Mouse (Mus musculus) liver, embryonic 12.5 days (tissue): ENCODE measurements around the gene Ctcf. TPM values are rescaled to one million over a fixed set of nuclear protein-coding genes. Genes with fewer than 3 reads are reported as not detected.
A peak's percentile ranks its signal among the peaks of the same experiment; 100 is the strongest.

Experiments used
- ATAC-seq: fragments of 200-750 bp; cut with Nextera tagmentation; 2 replicates; pipeline ENCODE4 v1.8.0; 2017; ENCODE audit warnings: moderate number of reproducible peaks, mild to moderate bottlenecking, moderate library complexity
- H3K27ac ChIP-seq: fragments of 300-500 bp; sonication (generic); 2 replicates; pipeline ENCODE4 v1.5.1; 2016; ENCODE audit warnings: mild to moderate bottlenecking
- H3K27me3 ChIP-seq: fragments of 300-500 bp; sonication (generic); replicated peaks from 2 replicates; pipeline ENCODE4 v1.6.1; 2016; ENCODE audit warnings: mild to moderate bottlenecking, moderate library complexity
- H3K36me3 ChIP-seq: fragments of 300-500 bp; sonication (generic); 2 replicates; pipeline ENCODE4 v1.6.1; 2016; ENCODE audit warnings: mild to moderate bottlenecking, moderate library complexity
- H3K4me1 ChIP-seq: fragments of 300-500 bp; sonication (generic); 2 replicates; pipeline ENCODE4 v1.6.1; 2016
- H3K4me2 ChIP-seq: fragments of 300-500 bp; sonication (generic); 2 replicates; pipeline ENCODE4 v1.6.1; 2016; ENCODE audit warnings: mild to moderate bottlenecking, moderate library complexity
- H3K4me3 ChIP-seq: fragments of 300-500 bp; sonication (generic); 2 replicates; pipeline ENCODE4 v1.5.1; 2016; ENCODE audit warnings: mild to moderate bottlenecking, moderate library complexity
- H3K9ac ChIP-seq: fragments of 300-500 bp; sonication (generic); 2 replicates; pipeline ENCODE4 v1.6.1; 2016; ENCODE audit warnings: mild to moderate bottlenecking, moderate library complexity
- H3K9me3 ChIP-seq: fragments of 300-500 bp; sonication (generic); replicated peaks from 2 replicates; pipeline ENCODE4 v1.6.1; 2016; ENCODE audit warnings: mild to moderate bottlenecking, moderate library complexity
- WGBS: fragments of 180-500 bp; shearing (Covaris S2); methylation state at CpG from one replicate; pipeline ENCODE4 v1.1.7; 2016; ENCODE audit not compliant: insufficient replicate concordance; 5-methylcytosine and 5-hydroxymethylcytosine counted together
- polyA plus RNA-seq: library from polyadenylated mRNA; unstranded; fragments of >200 nt; fragmentation: Nextera tagmentation; extraction: Ambion mirVana; gene quantifications from 2 replicates; pipeline ENCODE4 v1.2.1, GENCODE M21; 2016

Ctcf gene
- polyA plus RNA-seq, 1 experiment from 2014 or later, result 93.5 TPM

DNA sequence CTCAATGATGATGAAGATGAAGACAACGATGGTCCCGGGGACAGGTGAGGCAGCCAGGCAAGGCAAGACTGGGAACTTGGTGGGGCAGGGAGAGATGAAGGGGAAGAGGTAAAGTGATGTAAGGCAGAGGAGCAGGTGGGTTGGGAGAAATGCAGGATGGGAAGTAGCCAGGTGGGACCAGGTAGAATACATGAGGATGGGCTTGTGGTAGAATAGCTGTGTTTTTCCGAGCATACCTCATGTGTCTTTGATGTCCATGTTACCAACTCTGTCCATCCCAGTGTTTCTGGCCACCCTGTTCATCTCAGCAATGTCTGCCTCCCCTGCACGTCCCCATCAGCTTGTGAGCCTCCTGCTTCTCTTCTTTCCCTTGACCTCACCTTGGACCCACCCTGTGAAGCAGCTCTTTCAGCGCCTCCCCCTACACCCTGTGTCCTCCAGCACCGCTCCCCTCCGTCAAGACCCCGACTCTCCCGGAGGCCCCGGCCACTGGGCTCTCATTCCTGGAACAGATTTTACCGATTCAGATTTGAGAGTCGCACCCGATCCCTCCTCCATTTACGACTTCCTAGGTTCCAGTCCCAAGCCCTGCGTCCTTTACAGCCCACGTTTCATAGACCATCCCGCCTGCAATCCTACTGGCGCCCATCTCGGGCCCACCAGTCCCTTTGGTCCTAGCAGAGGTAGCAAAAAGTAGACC, 17.3 kb upstream of the Ctcf start:
- H3K4me1 ChIP-seq, result peaks cover 30% of the 10 kb centered on the region
- H3K4me2 ChIP-seq, result no peak overlapping the region
- H3K27ac ChIP-seq, result no peak overlapping the region
- peaks cover 86% of the 10 kb centered on the region for H3K36me3 ChIP-seq
- no peaks in the 10 kb centered on the region for H3K9me3 ChIP-seq
- no peak for ATAC-seq
- H3K27me3 ChIP-seq, result peaks cover 11% of the 10 kb centered on the region; the same call in 1 of the 2 replicates
- no peak overlapping the region for H3K4me3 ChIP-seq
- H3K9ac ChIP-seq, result no peak overlapping the region
- 87% methylated on average over 19 of the region's 19 CpGs for WGBS

DNA sequence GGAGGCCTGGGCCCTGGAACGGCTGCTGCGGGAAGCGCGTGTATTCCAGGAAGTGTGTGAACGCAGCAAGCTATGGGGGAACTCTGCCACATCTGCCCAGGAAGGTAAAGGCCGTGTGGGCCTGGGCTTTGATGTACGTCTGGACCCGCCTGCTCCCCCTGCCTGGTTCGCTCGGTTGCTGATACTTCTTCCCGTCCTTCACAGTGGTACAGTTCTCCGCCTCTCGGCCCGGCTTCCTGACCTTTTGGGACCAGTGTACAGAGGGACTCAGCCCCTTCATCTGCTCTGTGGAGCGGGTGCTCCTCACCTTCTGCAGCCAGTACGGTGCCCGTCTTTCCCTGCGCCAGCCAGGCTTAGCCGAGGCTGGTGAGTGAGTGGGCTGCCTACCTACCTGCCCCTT, 16.2 kb upstream of the Ctcf start:
- Histone ChIP-seq H3K4me1 (peaks cover 20% of the 10 kb centered on the region), H3K36me3 (peaks cover 81% of the 10 kb centered on the region)
- ATAC-seq, result no peak

GRCm38 (mm10) chr8:105620946-105621720, 15.2 kb upstream of the Ctcf start:
- Histone ChIP-seq H3K4me3 (no peak overlapping the region), H3K9me3 (no peaks in the 10 kb centered on the region), H3K4me1 (peaks cover 20% of the 10 kb centered on the region), H3K4me2 (no peak overlapping the region), H3K27me3 (no peaks in the 10 kb centered on the region), H3K27ac (no peak overlapping the region), H3K9ac (no peak overlapping the region), H3K36me3 (peaks cover 71% of the 10 kb centered on the region)
- WGBS, result 82% methylated on average over 21 of the region's 21 CpGs
- ATAC-seq, result no peak

More for the DNA sequence above, 16.2 kb upstream of the Ctcf start:
- Histone ChIP-seq H3K27ac (no peak overlapping the region), H3K4me3 (no peak overlapping the region), H3K4me2 (no peak overlapping the region), H3K9me3 (no peaks in the 10 kb centered on the region), H3K27me3 (no peaks in the 10 kb centered on the region), H3K9ac (no peak overlapping the region)
- 83% methylated on average over 19 of the region's 19 CpGs for WGBS

DNA sequence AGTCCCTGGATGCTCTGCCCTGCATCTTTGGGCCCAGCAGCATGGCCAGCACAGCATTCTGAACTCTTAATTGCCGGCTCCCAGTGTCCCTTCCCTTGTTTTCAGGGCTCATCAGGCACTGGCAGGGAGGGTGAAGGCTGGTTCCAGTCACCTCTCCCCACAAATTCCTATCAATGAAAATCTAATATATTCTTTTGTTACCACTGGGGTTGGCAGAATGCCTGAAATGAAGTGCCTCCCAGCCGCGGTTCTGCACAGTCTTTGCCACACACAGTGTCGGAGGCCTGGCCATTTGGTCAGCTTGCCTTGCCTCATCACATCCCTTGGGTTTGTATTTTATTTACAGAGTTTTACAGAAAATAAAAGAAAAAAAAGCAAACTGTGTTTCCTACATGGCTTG, 14.5 kb upstream of the Ctcf start:
- peaks cover 20% of the 10 kb centered on the region for H3K4me1 ChIP-seq
- H3K9ac ChIP-seq, result no peak overlapping the region
- no peaks in the 10 kb centered on the region for H3K9me3 ChIP-seq
- no peak for ATAC-seq
- H3K27ac ChIP-seq, result 0 out of 2 replicates have a peak overlapping the region, but pooled peaks have one; percentile 18
- WGBS, result 82% methylated on average over 4 of the region's 4 CpGs
- H3K36me3 ChIP-seq, result peaks cover 64% of the 10 kb centered on the region
- H3K4me2 ChIP-seq, result no peak overlapping the region
- H3K27me3 ChIP-seq, result no peaks in the 10 kb centered on the region
- no peak overlapping the region for H3K4me3 ChIP-seq

DNA sequence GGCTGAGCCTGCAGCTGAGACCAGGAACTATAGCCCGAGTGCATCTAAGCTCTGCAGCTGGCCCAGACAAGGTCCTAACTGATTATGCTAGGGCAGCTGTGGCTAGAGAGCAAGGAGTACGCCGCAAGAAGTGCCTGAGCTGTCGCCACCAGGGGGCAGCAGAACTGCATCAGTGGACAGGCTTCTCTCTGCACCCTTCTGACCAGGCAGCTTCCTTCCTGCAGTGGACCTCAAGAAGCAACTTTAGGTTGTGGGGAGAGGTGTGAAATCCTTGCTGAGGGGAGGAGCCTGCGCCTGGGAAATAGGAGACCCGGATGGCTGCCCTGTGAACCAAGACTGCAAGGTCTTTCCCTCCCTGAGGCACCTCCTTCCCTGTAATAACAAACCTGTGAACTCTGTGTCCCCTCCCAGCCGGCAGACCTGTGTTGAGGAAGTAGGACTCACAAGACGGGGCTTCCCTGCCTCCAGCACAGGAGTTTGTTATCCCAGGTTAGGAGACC, 13.9 kb upstream of the Ctcf start:
- Histone ChIP-seq H3K9me3 (no peaks in the 10 kb centered on the region), H3K4me3 (no peak overlapping the region), H3K27ac (peak overlapping the region; percentile 33; the same call in 1 of the 2 replicates), H3K4me2 (no peak overlapping the region), H3K4me1 (peaks cover 20% of the 10 kb centered on the region), H3K36me3 (peaks cover 58% of the 10 kb centered on the region), H3K9ac (no peak overlapping the region), H3K27me3 (no peaks in the 10 kb centered on the region)
- ATAC-seq, result peak; percentile 80
- WGBS, result 6% methylated on average over 8 of the region's 8 CpGs

DNA sequence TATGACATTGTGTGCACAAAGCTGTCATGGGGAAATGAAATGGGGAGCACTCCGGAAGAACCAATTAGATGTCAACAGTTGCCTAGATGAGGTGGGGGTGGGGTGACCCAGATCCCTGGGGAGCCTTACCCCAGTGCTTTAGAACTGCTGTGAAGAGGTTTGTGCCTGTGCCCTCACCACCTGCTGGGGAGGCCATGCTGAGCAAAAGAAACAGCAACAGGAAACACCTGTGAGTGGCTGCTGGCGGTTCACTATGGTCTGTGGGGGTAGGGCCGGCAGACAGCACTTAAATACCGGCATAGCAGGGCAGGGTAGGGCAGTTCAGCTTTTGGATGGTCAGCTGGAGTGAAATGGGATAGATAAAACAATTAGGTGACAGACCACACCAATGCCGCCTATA, 13.2 kb upstream of the Ctcf start:
- H3K4me1 ChIP-seq, result peaks cover 20% of the 10 kb centered on the region
- H3K4me2 ChIP-seq, result no peak overlapping the region
- H3K36me3 ChIP-seq, result peaks cover 51% of the 10 kb centered on the region
- 0 out of 2 replicates have a peak overlapping the region, but pooled peaks have one; percentile 33 for H3K27ac ChIP-seq
- 39% methylated on average over 5 of the region's 5 CpGs for WGBS
- H3K9me3 ChIP-seq, result no peaks in the 10 kb centered on the region
- ATAC-seq, result no peak
- H3K9ac ChIP-seq, result no peak overlapping the region
- no peaks in the 10 kb centered on the region for H3K27me3 ChIP-seq
- no peak overlapping the region for H3K4me3 ChIP-seq

GRCm38 (mm10) chr8:105623679-105624245, 12.6 kb upstream of the Ctcf start:
- H3K36me3 ChIP-seq, result peaks cover 45% of the 10 kb centered on the region
- ATAC-seq, result no peak
- H3K4me2 ChIP-seq, result no peak overlapping the region
- H3K27ac ChIP-seq, result peak overlapping the region; percentile 4; the same call in 1 of the 2 replicates
- WGBS, result 70% methylated on average over 7 of the region's 7 CpGs
- no peak overlapping the region for H3K4me3 ChIP-seq
- no peaks in the 10 kb centered on the region for H3K27me3 ChIP-seq
- H3K9me3 ChIP-seq, result no peaks in the 10 kb centered on the region
- no peak overlapping the region for H3K9ac ChIP-seq
- H3K4me1 ChIP-seq, result peaks cover 20% of the 10 kb centered on the region

GRCm38 (mm10) chr8:105624401-105624800, 12.0 kb upstream of the Ctcf start:
- H3K9ac ChIP-seq, result no peak overlapping the region
- ATAC-seq, result no peak

GRCm38 (mm10) chr8:105624831-105625230, 11.5 kb upstream of the Ctcf start:
- Histone ChIP-seq H3K27ac (no peak overlapping the region), H3K9me3 (no peaks in the 10 kb centered on the region), H3K4me1 (peaks cover 20% of the 10 kb centered on the region), H3K4me2 (no peak overlapping the region), H3K9ac (no peak overlapping the region), H3K4me3 (no peak overlapping the region), H3K36me3 (peaks cover 34% of the 10 kb centered on the region), H3K27me3 (no peaks in the 10 kb centered on the region)
- whole genome bisulfite sequencing, result 76% methylated on average over 1 of the region's 1 CpGs
- no peak for ATAC-seq

More at GRCm38 (mm10) chr8:105624401-105624800, 12.0 kb upstream of the Ctcf start:
- Histone ChIP-seq H3K4me2 (no peak overlapping the region), H3K4me3 (no peak overlapping the region), H3K36me3 (peaks cover 39% of the 10 kb centered on the region), H3K4me1 (peaks cover 20% of the 10 kb centered on the region), H3K27ac (no peak overlapping the region), H3K27me3 (no peaks in the 10 kb centered on the region), H3K9me3 (no peaks in the 10 kb centered on the region)
- WGBS, result 65% methylated on average over 3 of the region's 3 CpGs

DNA sequence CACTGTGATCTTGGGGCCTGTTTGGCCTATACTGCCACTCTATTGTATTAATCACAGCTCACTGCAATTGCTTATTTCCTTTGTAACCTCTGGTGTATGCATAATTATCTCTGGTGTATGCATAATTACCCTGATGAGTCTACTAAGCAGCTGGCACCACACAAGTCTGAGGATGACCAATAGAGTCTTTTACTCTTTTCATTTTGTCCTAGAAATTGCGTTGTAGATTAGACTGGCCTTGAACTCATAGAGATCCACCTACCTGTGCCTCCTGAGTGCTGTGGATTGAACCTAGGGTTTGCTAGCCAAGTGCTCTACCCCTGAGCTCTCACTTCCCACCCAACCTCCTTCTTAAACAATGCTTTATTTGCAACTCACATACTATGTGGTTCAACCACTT, 10.3 kb upstream of the Ctcf start:
- Histone ChIP-seq H3K27me3 (no peaks in the 10 kb centered on the region), H3K9me3 (no peaks in the 10 kb centered on the region), H3K27ac (no peak overlapping the region), H3K4me3 (no peak overlapping the region), H3K4me1 (peaks cover 20% of the 10 kb centered on the region), H3K9ac (no peak overlapping the region), H3K4me2 (no peak overlapping the region), H3K36me3 (peaks cover 22% of the 10 kb centered on the region)
- 64% methylated on average over 1 of the region's 1 CpGs for WGBS
- ATAC-seq, result no peak

- H3K36me3 ChIP-seq, result no peaks in the 10 kb centered on the region
- no peaks in the 10 kb centered on the region for H3K27me3 ChIP-seq
- no peak overlapping the region for H3K27ac ChIP-seq
- H3K9me3 ChIP-seq, result no peaks in the 10 kb centered on the region
- peaks cover 5% of the 10 kb centered on the region; the same call in 1 of the 2 replicates for H3K4me1 ChIP-seq
- H3K9ac ChIP-seq, result no peak overlapping the region
- WGBS, result 79% methylated on average over 4 of the region's 4 CpGs
- no peak for ATAC-seq
- no peak overlapping the region for H3K4me3 ChIP-seq
- H3K4me2 ChIP-seq, result no peak overlapping the region
Observed at GRCm38 (mm10) chr8:105629337-105629736, 7.0 kb upstream of the Ctcf start.
